Mouse (Mus musculus): ENCODE data around the gene Eya4. TPM values are rescaled to one million over a fixed set of nuclear protein-coding genes. Genes with fewer than 3 reads are reported as not detected.
A peak's percentile ranks its signal among the peaks of the same experiment; 100 is the strongest.

Gene Eya4
- total and polyA plus RNA-seq, 2 experiments, result 0.11 to 0.28 TPM

GRCm38 (mm10) chr10:23171541-23171940, 179.0 kb downstream of the Eya4 start:
- no peak for DNase-seq (ENCODE audit: extremely low read depth, low read depth, low spot score)
- Histone ChIP-seq H3K27ac (replicated peaks; ENCODE audit: insufficient read depth, low read depth, low read length) (no peak overlapping the region), H3K79me2 (ENCODE audit: control insufficient read depth, insufficient read depth, low read length) (no peaks in the 10 kb centered on the region), H3K4me3 (ENCODE audit: insufficient read depth, low read depth, low read length) (no peak overlapping the region), H3K27me3 (ENCODE audit: control insufficient read depth, insufficient read depth, low read length) (no peaks in the 10 kb centered on the region), H3K4me1 (ENCODE audit: control insufficient read depth, insufficient read depth, low read length) (no peaks in the 10 kb centered on the region), H3K9ac (ENCODE audit: low read depth, low read length) (no peak overlapping the region), H3K36me3 (ENCODE audit: control insufficient read depth, insufficient read depth, low read length) (no peaks in the 10 kb centered on the region)
- no peak for TF ChIP-seq CTCF (IDR thresholded peaks at IDR 0.05; ENCODE audit: low read depth, low read length)
- TF ChIP-seq POLR2A (IDR thresholded peaks at IDR 0.05; ENCODE audit: extremely low read depth, insufficient read depth, low read length), result no peak
- 90% methylated on average over 7 of the region's 7 CpGs for WGBS

GRCm38 (mm10) chr10:23165089-23165642, 185.4 kb downstream of the Eya4 start:
- Histone ChIP-seq H3K27me3 (ENCODE audit: control insufficient read depth, insufficient read depth, low read length) (no peaks in the 10 kb centered on the region), H3K4me1 (ENCODE audit: control insufficient read depth, insufficient read depth, low read length) (no peaks in the 10 kb centered on the region), H3K9ac (ENCODE audit: low read depth, low read length) (no peak overlapping the region), H3K27ac (replicated peaks; ENCODE audit: insufficient read depth, low read depth, low read length) (no peak overlapping the region), H3K4me3 (ENCODE audit: insufficient read depth, low read depth, low read length) (no peak overlapping the region), H3K36me3 (ENCODE audit: control insufficient read depth, insufficient read depth, low read length) (no peaks in the 10 kb centered on the region), H3K79me2 (ENCODE audit: control insufficient read depth, insufficient read depth, low read length) (no peaks in the 10 kb centered on the region)
- no peak for DNase-seq (ENCODE audit: extremely low read depth, low read depth, low spot score)
- TF ChIP-seq POLR2A (IDR thresholded peaks at IDR 0.05; ENCODE audit: extremely low read depth, insufficient read depth, low read length), result no peak
- TF ChIP-seq CTCF (IDR thresholded peaks at IDR 0.05; ENCODE audit: low read depth, low read length), result no peak
- WGBS, result 76% methylated on average over 7 of the region's 7 CpGs

- no peak for DNase-seq (ENCODE audit: extremely low read depth, low read depth, low spot score)
- no peak overlapping the region for H3K4me3 ChIP-seq (ENCODE audit: insufficient read depth, low read depth, low read length)
- no peak for TF ChIP-seq CTCF (IDR thresholded peaks at IDR 0.05; ENCODE audit: low read depth, low read length)
- TF ChIP-seq POLR2A (IDR thresholded peaks at IDR 0.05; ENCODE audit: extremely low read depth, insufficient read depth, low read length), result no peak
- no peak overlapping the region for H3K27ac ChIP-seq (replicated peaks; ENCODE audit: insufficient read depth, low read depth, low read length)
- no peak overlapping the region for H3K9ac ChIP-seq (ENCODE audit: low read depth, low read length)
- 75% methylated on average over 10 of the region's 10 CpGs for WGBS
- H3K36me3 ChIP-seq (ENCODE audit: control insufficient read depth, insufficient read depth, low read length), result no peaks in the 10 kb centered on the region
- no peaks in the 10 kb centered on the region for H3K27me3 ChIP-seq (ENCODE audit: control insufficient read depth, insufficient read depth, low read length)
- H3K79me2 ChIP-seq (ENCODE audit: control insufficient read depth, insufficient read depth, low read length), result no peaks in the 10 kb centered on the region
- no peaks in the 10 kb centered on the region for H3K4me1 ChIP-seq (ENCODE audit: control insufficient read depth, insufficient read depth, low read length)
Observed at GRCm38 (mm10) chr10:23159844-23160243, 190.7 kb downstream of the Eya4 start.

- DNase-seq (ENCODE audit: extremely low read depth, low read depth, low spot score), result no peak
- no peaks in the 10 kb centered on the region for H3K27me3 ChIP-seq (ENCODE audit: control insufficient read depth, insufficient read depth, low read length)
- no peak overlapping the region for H3K27ac ChIP-seq (replicated peaks; ENCODE audit: insufficient read depth, low read depth, low read length)
- H3K36me3 ChIP-seq (ENCODE audit: control insufficient read depth, insufficient read depth, low read length), result no peaks in the 10 kb centered on the region
- H3K79me2 ChIP-seq (ENCODE audit: control insufficient read depth, insufficient read depth, low read length), result no peaks in the 10 kb centered on the region
- no peak for TF ChIP-seq POLR2A (IDR thresholded peaks at IDR 0.05; ENCODE audit: extremely low read depth, insufficient read depth, low read length)
- no peak for TF ChIP-seq CTCF (IDR thresholded peaks at IDR 0.05; ENCODE audit: low read depth, low read length)
- 85% methylated on average over 11 of the region's 11 CpGs for WGBS
- no peak overlapping the region for H3K9ac ChIP-seq (ENCODE audit: low read depth, low read length)
- H3K4me1 ChIP-seq (ENCODE audit: control insufficient read depth, insufficient read depth, low read length), result no peaks in the 10 kb centered on the region
- no peak overlapping the region for H3K4me3 ChIP-seq (ENCODE audit: insufficient read depth, low read depth, low read length)
Observed at GRCm38 (mm10) chr10:23159138-23159537, 191.4 kb downstream of the Eya4 start.

- no peaks in the 10 kb centered on the region for H3K36me3 ChIP-seq (ENCODE audit: control insufficient read depth, insufficient read depth, low read length)
- no peak overlapping the region for H3K27ac ChIP-seq (replicated peaks; ENCODE audit: insufficient read depth, low read depth, low read length)
- no peaks in the 10 kb centered on the region for H3K4me1 ChIP-seq (ENCODE audit: control insufficient read depth, insufficient read depth, low read length)
- no peaks in the 10 kb centered on the region for H3K79me2 ChIP-seq (ENCODE audit: control insufficient read depth, insufficient read depth, low read length)
- 84% methylated on average over 18 of the region's 18 CpGs for WGBS
- H3K9ac ChIP-seq (ENCODE audit: low read depth, low read length), result no peak overlapping the region
- DNase-seq (ENCODE audit: extremely low read depth, low read depth, low spot score), result no peak
- H3K27me3 ChIP-seq (ENCODE audit: control insufficient read depth, insufficient read depth, low read length), result no peaks in the 10 kb centered on the region
- H3K4me3 ChIP-seq (ENCODE audit: insufficient read depth, low read depth, low read length), result no peak overlapping the region
- TF ChIP-seq CTCF (IDR thresholded peaks at IDR 0.05; ENCODE audit: low read depth, low read length), result no peak
- no peak for TF ChIP-seq POLR2A (IDR thresholded peaks at IDR 0.05; ENCODE audit: extremely low read depth, insufficient read depth, low read length)
Observed at GRCm38 (mm10) chr10:23156866-23157625, 193.5 kb downstream of the Eya4 start.

GRCm38 (mm10) chr10:23150401-23150800, 200.2 kb downstream of the Eya4 start:
- Histone ChIP-seq H3K27me3 (ENCODE audit: control insufficient read depth, insufficient read depth, low read length) (no peaks in the 10 kb centered on the region), H3K27ac (replicated peaks; ENCODE audit: insufficient read depth, low read depth, low read length) (no peak overlapping the region), H3K4me3 (ENCODE audit: insufficient read depth, low read depth, low read length) (no peak overlapping the region), H3K9ac (ENCODE audit: low read depth, low read length) (no peak overlapping the region), H3K36me3 (ENCODE audit: control insufficient read depth, insufficient read depth, low read length) (no peaks in the 10 kb centered on the region), H3K79me2 (ENCODE audit: control insufficient read depth, insufficient read depth, low read length) (no peaks in the 10 kb centered on the region), H3K4me1 (ENCODE audit: control insufficient read depth, insufficient read depth, low read length) (no peaks in the 10 kb centered on the region)
- peak; percentile 75 for TF ChIP-seq CTCF (IDR thresholded peaks at IDR 0.05; ENCODE audit: low read depth, low read length)
- TF ChIP-seq POLR2A (IDR thresholded peaks at IDR 0.05; ENCODE audit: extremely low read depth, insufficient read depth, low read length), result no peak
- DNase-seq (ENCODE audit: extremely low read depth, low read depth, low spot score), result peak; percentile 19
- 93% methylated on average over 3 of the region's 3 CpGs for WGBS

Measured in liver, adult 2 months (tissue).